Mouse (Mus musculus) left cerebral cortex, adult 2 months (tissue): ENCODE measurements around the gene Dusp19. TPM values are rescaled to one million over a fixed set of nuclear protein-coding genes. Genes with fewer than 3 reads are reported as not detected.
A peak's percentile ranks its signal among the peaks of the same experiment; 100 is the strongest.

Source experiments
- DNase-seq, 2 experiments: peaks; one replicate each; pipeline ENCODE4 v3.0.0; 2021 to 2022; ENCODE audit warnings: low spot score in 2 of 2, mixed read lengths in 1 of 2; ENCODE audit errors: extremely low spot score in 1 of 2
- H3K27ac ChIP-seq: fragments of 200-600 bp; 2 replicates; pipeline ENCODE4 v1.8.1; 2022
- H3K4me3 ChIP-seq: fragments of 200-600 bp; 2 replicates; pipeline ENCODE4 v1.8.1; 2022
- CTCF ChIP-seq: fragments of 200-600 bp; IDR thresholded peaks from 2 replicates; pipeline ENCODE4 v1.8.1; 2022; ENCODE audit warnings: antibody characterized with exemption, mild to moderate bottlenecking, moderate library complexity
- intact Hi-C: fragments of 180-260 bp; cut with DNase I; formaldehyde crosslinking; loops from one replicate; pipeline ENCODE4 v1.15.1; 2025
- total RNA-seq, 2 experiments: library from RNA; stranded (reverse); gene quantifications; 2 replicates each; pipeline ENCODE4 v1.2.3; 2021

Dusp19 gene
- total RNA-seq, 2 experiments from 2014 or later, result 22.3 to 25.9 TPM

DNA sequence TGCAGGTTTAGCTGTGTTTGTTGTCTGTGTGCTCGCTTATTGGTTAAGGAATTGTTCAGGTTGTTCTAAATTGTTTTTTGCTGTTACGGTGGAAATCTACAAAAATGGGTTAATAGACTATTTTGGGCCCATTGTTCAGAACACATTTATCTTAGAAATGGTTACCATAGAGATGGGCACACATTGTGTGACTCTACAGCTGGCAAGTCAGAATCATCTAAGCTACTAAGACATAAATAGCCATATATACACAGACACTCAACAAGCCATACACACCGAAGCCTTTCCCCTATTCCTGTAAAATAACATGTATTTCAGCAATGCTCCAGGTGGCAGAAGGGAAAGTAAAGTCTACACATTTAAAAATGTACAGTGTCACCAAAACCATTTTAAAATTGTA, 17.0 kb upstream of the Dusp19 start:
- no peak for TF ChIP-seq CTCF
- no peak for DNase-seq
- peak overlapping the region; percentile 40 for H3K27ac ChIP-seq

DNA sequence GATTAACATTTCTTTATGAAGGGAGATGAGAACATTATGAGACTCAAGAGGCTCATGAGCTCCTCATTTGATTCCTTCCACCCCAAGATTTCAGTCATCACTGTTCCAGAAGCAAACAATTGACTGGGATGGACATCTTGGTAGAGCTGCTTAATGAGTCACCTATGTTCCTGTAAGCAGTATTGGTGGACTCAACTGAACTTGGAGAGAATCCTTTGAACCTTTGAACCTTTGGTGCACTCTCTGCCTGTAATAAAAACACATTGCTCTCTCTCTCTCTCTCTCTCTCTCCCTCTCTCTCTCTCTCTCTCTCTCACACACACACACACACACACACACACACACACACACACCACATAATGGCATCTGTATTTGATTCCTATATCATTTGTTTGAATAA, 16.2 kb upstream of the Dusp19 start:
- H3K27ac ChIP-seq, result peak overlapping the region; percentile 40
- DNase-seq, result no peak
- no peak overlapping the region for H3K4me3 ChIP-seq
- intact Hi-C loops, result no loop called here
- no peak for TF ChIP-seq CTCF

More for the DNA sequence above, 17.0 kb upstream of the Dusp19 start:
- no peak overlapping the region for H3K4me3 ChIP-seq
- intact Hi-C loops, result no loop called here

DNA sequence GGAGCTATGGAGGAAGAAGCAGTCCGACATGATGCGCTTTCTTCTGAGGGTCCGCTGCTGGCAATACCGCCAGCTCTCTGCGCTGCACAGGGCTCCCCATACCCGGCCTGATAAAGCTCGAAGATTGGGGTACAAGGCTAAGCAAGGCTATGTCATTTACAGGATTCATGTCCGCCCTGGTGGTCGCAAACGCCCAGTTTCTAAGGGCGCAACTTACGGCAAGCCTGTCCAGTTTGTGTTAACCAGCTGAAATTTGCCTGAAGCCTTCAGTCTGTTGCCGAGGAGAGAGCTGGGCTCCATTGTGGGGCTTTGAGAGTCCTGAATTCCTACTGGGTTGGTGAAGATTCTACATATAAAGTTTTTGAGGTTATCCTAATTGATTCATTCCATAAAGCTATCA, 14.1 kb upstream of the Dusp19 start:
- Histone ChIP-seq H3K27ac (no peak overlapping the region), H3K4me3 (no peak overlapping the region)
- intact Hi-C loops, result no loop called here
- TF ChIP-seq CTCF, result no peak
- DNase-seq, result no peak

DNA sequence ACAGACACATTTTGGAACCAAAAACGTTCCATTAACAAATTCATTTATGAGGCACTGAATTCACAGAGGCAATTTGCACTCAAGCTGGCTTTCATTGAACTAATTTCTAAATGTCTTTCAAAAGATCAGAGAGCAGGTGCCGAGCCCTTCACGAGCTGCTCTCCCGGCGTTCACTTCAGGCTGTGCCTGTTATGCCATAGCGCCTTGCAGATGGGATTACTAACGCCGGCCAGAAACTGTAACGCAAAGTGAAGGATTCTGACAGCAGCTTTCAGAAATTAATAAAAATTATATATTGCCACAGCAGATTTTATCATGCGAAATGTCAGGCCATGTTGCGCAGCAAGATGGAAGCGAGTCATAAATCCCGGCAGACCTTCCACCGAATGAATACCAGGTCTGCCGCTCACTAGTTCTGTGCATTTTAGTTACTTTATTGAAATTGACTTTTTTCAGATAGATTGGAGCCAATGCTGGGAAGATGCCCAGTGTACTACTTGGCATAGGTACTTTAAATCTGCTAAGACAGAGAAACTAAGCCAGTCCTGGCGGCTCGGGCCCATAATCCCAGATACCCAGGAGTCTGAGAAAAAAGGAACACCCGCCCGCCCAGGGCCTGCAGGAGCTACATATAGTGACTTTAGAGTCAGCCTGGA, 12.9 kb upstream of the Dusp19 start:
- TF ChIP-seq CTCF, result no peak
- Histone ChIP-seq H3K4me3 (no peak overlapping the region), H3K27ac (no peak overlapping the region)
- intact Hi-C loops, result no loop called here
- no peak for DNase-seq

DNA sequence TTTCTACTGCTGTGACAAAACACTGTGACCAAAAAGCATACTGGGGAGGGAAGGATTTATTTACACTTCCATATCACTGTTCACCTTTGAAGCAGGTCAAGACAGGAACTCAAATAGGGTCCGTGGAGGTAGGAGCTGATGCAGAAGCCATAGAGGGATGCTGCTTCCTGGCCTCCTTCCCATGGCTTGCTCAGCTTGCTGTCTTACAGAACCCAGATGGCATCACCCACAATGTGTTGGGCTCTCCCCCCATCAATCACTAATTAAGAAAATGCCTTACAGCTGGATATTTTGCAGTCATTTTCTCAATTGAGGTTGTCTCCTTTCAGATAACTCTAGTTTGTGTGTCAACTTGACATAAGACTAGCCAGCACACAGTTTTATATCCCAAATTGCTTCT, 4.6 kb upstream of the Dusp19 start:
- intact Hi-C loops, result no loop called here
- DNase-seq, result no peak
- no peak for TF ChIP-seq CTCF
- H3K4me3 ChIP-seq, result no peak overlapping the region
- H3K27ac ChIP-seq, result peak overlapping the region; percentile 62

DNA sequence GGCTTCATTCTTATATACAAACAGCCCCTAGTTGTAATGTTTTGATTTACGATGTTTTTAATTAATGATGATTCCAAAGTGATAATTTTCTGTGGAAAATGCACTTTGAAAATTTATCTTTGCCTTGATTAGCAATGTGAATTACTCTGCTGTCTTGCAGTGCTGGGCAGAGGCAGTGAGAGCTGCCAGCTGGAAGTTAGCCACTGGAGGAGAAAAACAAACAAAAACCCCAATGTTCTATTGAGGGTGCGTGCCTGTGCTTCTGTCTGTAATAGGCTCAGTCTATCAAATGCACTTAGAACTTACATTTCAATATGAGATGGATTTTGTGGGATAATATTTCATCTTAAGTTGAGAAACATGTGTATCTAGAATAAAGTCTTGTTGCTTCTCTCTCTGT, 4.0 kb upstream of the Dusp19 start:
- peak overlapping the region; percentile 62 for H3K27ac ChIP-seq
- peak in 1 of 2 experiments; percentile 53 for DNase-seq
- intact Hi-C loops, result no loop called here
- TF ChIP-seq CTCF, result no peak
- no peak overlapping the region for H3K4me3 ChIP-seq

DNA sequence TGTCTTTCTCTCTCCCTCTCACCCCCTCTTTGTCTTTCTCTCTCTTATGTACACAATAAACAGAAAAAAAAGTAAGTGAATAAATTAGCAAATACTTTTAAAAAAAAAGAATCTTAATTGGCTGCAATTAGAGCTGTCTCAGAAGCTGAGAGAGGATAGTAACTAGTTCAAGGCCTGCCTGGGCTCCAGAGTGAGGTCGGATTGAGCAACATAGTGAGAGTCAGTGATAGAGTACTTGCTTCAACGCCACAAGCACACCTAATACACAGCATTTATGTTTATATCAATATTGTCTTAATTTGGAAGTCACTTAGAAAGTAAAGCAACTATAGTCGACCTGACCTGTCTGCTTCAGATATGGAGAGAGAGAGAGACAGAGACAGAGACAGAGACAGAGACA, 2.1 kb downstream of the Dusp19 start:
- intact Hi-C loops, result no loop called here
- no peak for DNase-seq
- no peak overlapping the region for H3K4me3 ChIP-seq
- TF ChIP-seq CTCF, result no peak
- no peak overlapping the region for H3K27ac ChIP-seq

DNA sequence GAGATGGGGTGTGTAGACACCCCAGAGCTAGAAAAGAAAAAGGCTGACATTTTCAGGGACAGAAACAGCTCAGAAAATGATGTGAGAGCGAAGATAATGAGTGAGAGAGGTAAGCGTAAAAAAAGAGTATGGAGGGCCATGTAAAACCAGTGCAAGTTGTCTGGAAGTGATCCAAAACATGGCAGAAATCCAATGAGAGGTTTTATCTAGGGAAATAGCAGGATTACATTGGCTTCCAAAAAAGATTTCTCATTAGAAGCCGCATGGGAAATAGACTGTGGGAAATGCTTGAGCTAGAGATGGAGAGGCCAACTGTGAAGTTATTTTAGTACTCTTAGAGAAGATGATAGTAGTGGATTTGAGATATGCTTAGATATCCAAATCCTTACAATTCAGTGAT, 5.1 kb downstream of the Dusp19 start:
- no peak overlapping the region for H3K4me3 ChIP-seq
- intact Hi-C loops, result no loop called here
- DNase-seq, result no peak
- no peak for TF ChIP-seq CTCF
- no peak overlapping the region; the same call in 1 of the 2 replicates for H3K27ac ChIP-seq

DNA sequence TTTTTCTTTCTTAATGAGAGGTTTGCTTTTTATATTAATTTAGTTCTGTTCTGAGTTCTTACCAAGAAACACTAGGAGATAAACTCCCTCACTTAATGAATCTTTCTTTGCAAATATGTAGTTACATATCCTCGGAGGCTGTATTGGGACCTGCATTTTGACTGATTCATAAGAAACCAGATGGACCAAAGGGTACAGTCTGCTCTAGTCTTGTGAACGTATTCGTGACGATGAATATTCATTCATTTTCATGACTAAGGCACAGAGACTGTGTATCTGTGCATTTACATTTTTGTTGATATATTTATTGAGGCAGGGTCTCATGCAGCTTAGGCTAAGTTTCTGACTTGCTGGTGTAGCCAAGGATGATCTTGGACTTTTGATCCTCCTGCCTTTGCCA, 7.7 kb downstream of the Dusp19 start:
- Histone ChIP-seq H3K4me3 (no peak overlapping the region), H3K27ac (no peak overlapping the region)
- no peak for TF ChIP-seq CTCF
- intact Hi-C loops, result no loop called here
- DNase-seq, result no peak

DNA sequence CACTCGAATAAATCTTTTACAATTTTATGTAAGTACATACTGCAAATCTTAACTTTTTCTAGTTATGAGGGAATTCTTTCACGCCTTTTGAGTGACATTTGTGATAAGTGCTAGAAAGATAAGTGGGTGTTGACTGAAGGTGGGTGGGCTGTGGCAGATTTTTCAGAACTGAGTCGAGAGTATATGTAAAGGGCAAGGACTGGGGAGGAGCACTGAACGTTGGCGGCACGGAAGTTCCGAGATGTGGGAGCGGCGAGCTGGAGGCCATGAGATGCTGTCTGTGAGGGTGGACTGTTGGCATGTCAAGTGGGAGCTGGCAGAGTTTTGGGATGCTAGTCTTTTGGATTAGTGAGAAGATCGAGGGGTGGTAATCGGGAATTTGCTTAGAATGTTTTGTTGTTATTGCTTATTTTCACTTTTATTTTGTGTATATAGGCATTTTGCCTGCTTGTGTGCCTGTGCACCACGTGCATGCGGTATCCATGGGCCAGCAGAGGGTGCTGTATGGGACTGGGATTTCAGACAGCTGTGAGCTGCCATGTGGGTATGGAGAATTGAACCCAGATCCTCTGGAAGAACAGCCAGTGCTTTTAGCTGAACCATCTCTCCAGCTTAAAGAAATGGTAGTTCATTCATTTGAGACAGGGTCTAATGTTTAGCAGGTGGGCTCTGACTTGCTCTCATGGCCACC, 15.6 kb downstream of the Dusp19 start:
- H3K4me3 ChIP-seq, result no peak overlapping the region
- TF ChIP-seq CTCF, result no peak; the same call in 1 of the 2 replicates
- peak; percentile 31 to 48 for DNase-seq
- intact Hi-C loops, result no loop called here
- no peak overlapping the region; the same call in 1 of the 2 replicates for H3K27ac ChIP-seq

DNA sequence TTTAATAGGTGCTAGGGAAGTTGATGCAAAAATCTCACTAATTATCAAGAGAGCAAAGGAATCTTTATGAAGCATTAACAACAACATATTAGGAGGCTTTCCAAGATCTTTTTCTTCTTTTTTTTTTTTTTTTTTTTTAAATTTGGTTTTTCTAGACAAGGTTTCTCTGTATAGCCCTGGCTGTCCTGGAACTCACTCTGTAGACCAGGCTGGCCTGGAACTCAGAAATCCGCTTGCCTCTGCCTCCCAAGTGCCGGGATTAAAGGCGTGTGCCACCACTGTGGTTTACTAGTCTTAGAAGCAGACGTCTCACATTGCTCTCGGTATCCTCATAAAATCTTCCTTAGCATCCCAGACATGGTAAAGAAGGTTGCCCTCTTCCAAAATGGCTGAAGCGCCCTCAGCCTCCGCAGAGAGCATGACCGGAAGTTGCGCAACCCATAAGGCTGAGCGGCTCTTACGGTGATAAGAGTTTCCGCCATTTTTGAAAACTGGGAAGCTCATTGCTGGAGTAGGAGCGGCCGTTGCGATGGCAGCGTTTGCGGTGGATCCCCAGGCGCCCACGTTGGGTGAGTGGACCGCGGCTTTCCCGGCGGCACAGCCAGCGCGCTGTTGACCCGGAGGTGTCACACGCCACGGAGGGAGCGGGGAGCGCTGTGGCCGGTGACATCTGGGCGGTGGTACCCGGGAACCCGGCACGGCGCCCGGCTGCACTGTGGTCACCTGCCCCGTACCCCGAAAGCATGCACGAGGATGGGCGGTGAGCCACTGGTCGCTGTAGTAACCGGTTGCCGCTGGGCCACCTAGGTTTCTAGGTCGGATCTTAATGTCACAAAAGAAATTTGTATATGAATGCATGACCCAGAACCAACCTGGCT, 21.8 kb downstream of the Dusp19 start:
- intact Hi-C loops, result loop anchor here (1.0 to 2.0 kb wide), 2 partner anchors 21 to 58 kb away; partner anchors contain the start of genes Dusp19, Nckap1 and Nup35
- TF ChIP-seq CTCF, result no peak; the same call in 1 of the 2 replicates
- Histone ChIP-seq H3K4me3 (peak overlapping the region; percentile 94), H3K27ac (peak overlapping the region; percentile 87)
- peak; percentile 90 to 91 for DNase-seq

DNA sequence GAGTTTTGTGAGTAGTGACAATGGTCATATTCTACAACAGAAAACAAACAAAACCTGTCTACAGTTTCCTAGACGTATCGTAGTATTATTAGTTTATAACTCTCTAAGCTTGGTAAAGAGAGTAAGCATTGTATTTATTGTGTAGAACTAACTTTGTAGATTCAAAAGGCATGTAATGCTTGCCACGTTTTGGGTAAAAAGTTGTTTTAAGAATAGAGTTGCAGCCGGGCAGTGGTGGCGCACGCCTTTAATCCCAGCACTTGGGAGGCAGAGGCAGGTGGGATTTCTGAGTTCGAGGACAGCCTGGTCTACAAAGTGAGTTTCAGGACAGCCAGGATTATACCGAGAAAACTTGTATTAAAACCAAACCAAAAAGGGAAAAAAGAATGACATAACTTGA, 22.6 kb downstream of the Dusp19 start:
- Histone ChIP-seq H3K27ac (no peak overlapping the region), H3K4me3 (peak overlapping the region; percentile 94)
- no peak for DNase-seq
- no peak for TF ChIP-seq CTCF
- intact Hi-C loops, result loop anchor here (2.0 kb wide), 1 partner anchor 59 kb away; the partner anchor contains the start of gene Nckap1
